Comparison of ENCODE assay signal across 8 mouse cellular contexts in the genomic region with DNA sequence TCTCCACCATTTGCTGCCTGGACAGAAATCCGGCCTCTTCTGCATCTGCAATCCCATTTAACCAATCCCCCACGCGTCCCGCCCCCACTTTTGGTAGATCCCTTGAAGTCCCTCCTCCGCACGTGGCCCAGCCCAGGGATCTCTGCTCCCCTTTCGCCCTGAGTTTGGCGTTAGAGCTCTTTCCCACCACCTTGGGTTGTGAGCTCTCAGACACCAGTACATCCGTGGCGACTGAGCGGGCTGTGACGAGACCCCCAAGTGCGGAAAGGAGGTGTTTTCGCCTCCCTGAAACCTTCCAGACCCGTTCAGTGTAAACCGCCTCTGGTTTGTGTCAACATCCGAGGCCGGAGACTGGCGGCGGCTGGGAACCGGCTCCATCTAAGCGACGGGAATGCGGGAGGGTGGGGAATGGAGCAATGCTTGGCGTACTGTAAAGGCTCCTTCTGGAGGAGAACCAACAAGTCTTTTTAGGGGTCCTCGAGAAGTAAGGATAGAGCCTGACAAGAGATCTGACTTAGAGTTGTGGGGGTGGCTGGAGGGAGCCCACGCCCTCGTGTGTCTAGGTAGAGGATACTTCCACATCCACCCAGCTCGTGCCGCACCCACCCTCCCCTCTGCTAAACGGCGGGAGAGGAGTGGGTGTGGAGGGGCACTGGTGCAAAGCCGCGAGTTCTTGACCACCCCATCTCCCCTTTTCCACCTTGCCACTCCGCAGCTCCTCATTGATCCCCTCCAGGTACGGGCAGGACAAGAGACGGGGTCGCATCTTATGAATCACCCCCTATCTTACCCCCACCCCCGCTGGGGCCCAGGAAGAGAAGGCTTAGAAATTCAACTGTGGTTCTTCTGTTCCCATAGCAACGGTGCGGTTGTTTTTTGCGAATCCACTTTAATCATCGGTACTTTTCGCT. TPM values are rescaled to one million over a fixed set of nuclear protein-coding genes. Genes with fewer than 3 reads are reported as not detected.
A peak's percentile ranks its signal among the peaks of the same experiment; 100 is the strongest.
DNase-seq lines count a peak whose midpoint lies in the region; ATAC-seq and TF ChIP-seq lines count a peak whose summit lies in the region.

TSS of gene Hpcal4 (plus strand) at position 900 of the 911 bp plus-strand sequence.

- H3K4me3 ChIP-seq in cortical plate, adult 2 months (ENCODE audit: insufficient read depth, low read length) = peak within 1 kb of the TSS; percentile 62
- H3K4me3 ChIP-seq in heart, embryonic 14.5 days (ENCODE audit: control insufficient read depth in 1 of 2, insufficient read depth in 1 of 2, low read depth in 1 of 2, low read length in 2 of 2) = peak within 1 kb of the TSS; percentile 45 to 46
- peak within 1 kb of the TSS; percentile 67 for H3K4me3 ChIP-seq in layer of hippocampus, adult 2 months
- peak within 1 kb of the TSS; percentile 32 for H3K4me3 ChIP-seq in liver, embryonic 16.5 days (ENCODE audit: low read depth, low read length)

- no peaks in the 10 kb centered on the region for H3K36me3 ChIP-seq in heart, embryonic 14.5 days (ENCODE audit: control insufficient read depth, insufficient read depth, low read length)
- H3K36me3 ChIP-seq in liver, embryonic 16.5 days (ENCODE audit: control insufficient read depth, insufficient read depth) = no peaks in the 10 kb centered on the region

- TF ChIP-seq CTCF in cortical plate, adult 2 months (IDR thresholded peaks at IDR 0.05; ENCODE audit: extremely low read depth, insufficient read depth, low read length) = no peak
- no peak for TF ChIP-seq CTCF in layer of hippocampus, adult 2 months (conservative IDR thresholded peaks at IDR 0.05)

- H3K9me3 ChIP-seq in heart, embryonic 14.5 days (ENCODE audit: control insufficient read depth, low read length) = no peaks in the 10 kb centered on the region
- H3K9me3 ChIP-seq in liver, embryonic 16.5 days (replicated peaks; ENCODE audit: control insufficient read depth, low read length) = no peaks in the 10 kb centered on the region

- under 1% methylated on average over 41 of the region's 44 CpGs for WGBS in heart, embryonic 14.5 days
- 2% methylated on average over 44 of the region's 44 CpGs for WGBS in liver, embryonic 16.5 days (ENCODE audit: insufficient replicate concordance)

- H3K27me3 ChIP-seq in heart, embryonic 14.5 days (ENCODE audit: control insufficient read depth, insufficient read depth, low read length) = peaks cover 81% of the 10 kb centered on the region
- H3K27me3 ChIP-seq in liver, embryonic 16.5 days (ENCODE audit: control insufficient read depth, insufficient read depth, low read depth, low read length) = peaks cover 55% of the 10 kb centered on the region

- H3K4me2 ChIP-seq in heart, embryonic 14.5 days (ENCODE audit: low read length) = peak within 1 kb of the TSS; percentile 79
- H3K4me2 ChIP-seq in liver, embryonic 16.5 days (ENCODE audit: low read depth, low read length) = peak within 1 kb of the TSS; percentile 50

- H3K27ac ChIP-seq in cortical plate, adult 2 months (ENCODE audit: insufficient read depth, low read length) = peak within 1 kb of the TSS; percentile 53
- H3K27ac ChIP-seq in heart, embryonic 14.5 days (replicated peaks in 1 of 2; ENCODE audit: control insufficient read depth in 1 of 2, insufficient read depth in 1 of 2, low read depth in 2 of 2, low read length in 2 of 2) = no peak within 1 kb of the TSS
- H3K27ac ChIP-seq in layer of hippocampus, adult 2 months = peak within 1 kb of the TSS; percentile 97
- no peak within 1 kb of the TSS for H3K27ac ChIP-seq in liver, embryonic 16.5 days (ENCODE audit: low read length)

- H3K4me1 ChIP-seq in cortical plate, adult 2 months (ENCODE audit: control insufficient read depth, insufficient read depth, low read length) = peaks cover 6% of the 10 kb centered on the region; the same call in 1 of the 2 replicates
- peaks cover 12 to 13% of the 10 kb centered on the region in 2 experiments for H3K4me1 ChIP-seq in heart, embryonic 14.5 days (ENCODE audit: control insufficient read depth in 2 of 2, insufficient read depth in 2 of 2, low read length in 2 of 2)
- no peaks in the 10 kb centered on the region for H3K4me1 ChIP-seq in liver, embryonic 16.5 days (ENCODE audit: control insufficient read depth, low read depth, low read length)

- 0 out of 2 replicates have a peak, but pooled peaks have one; percentile 17 for TF ChIP-seq POLR2A in cortical plate, adult 2 months (IDR thresholded peaks at IDR 0.05; ENCODE audit: extremely low read depth, insufficient read depth, low read length)

- peak; percentile 22 for DNase-seq in thymus, postnatal 0 days (ENCODE audit: low spot score)
- DNase-seq in thymus, postnatal 25 days = no peak
- DNase-seq in layer of hippocampus, adult 2 months (ENCODE audit: low spot score in 2 of 2) = peak in 1 of 2 experiments; percentile 48
- DNase-seq in ovary, postnatal 36 days (ENCODE audit: low spot score) = peak; percentile 46
- DNase-seq in spleen, postnatal 4 days (ENCODE audit: low spot score in 2 of 2) = no peak

- ATAC-seq in heart, embryonic 14.5 days (ENCODE audit: insufficient number of reproducible peaks, insufficient read depth, low FRiP score, low read depth) = peak; percentile 24; the same call in 1 of the 2 replicates
- no peak for ATAC-seq in liver, embryonic 16.5 days (ENCODE audit: low read depth)

- H3K9ac ChIP-seq in heart, embryonic 14.5 days (ENCODE audit: low read length) = peak within 1 kb of the TSS; percentile 54; the same call in 1 of the 2 replicates
- no peak within 1 kb of the TSS for H3K9ac ChIP-seq in liver, embryonic 16.5 days (ENCODE audit: low read depth, low read length)

RNA-seq across cellular contexts. Expression of gene Hpcal4, which starts in this region (rescaled TPM):
- 0.30 and 0.41 TPM in 2 replicates for polyA plus RNA-seq in thymus, postnatal 0 days (2015; fragmentation: Nextera tagmentation; extraction: Ambion mirVana)
- polyA plus RNA-seq in cortical plate, adult 2 months (2012; rRNA removed) = 562 and 609 TPM in 2 replicates
- polyA plus RNA-seq in heart, embryonic 14.5 days (2014; fragmentation: Nextera tagmentation; extraction: Ambion mirVana) = 1.0 and 1.1 TPM in 2 replicates
- 100 to 1,000 TPM; 493 to 508 TPM for total RNA-seq in layer of hippocampus, adult 2 months (2021)
- not detected in 2 replicates for polyA plus RNA-seq in liver, embryonic 16.5 days (2015; fragmentation: Nextera tagmentation; extraction: Ambion mirVana)

Comparison
In these comparisons a context has a peak if more than half of its experiments do, and no peak if none do; other contexts are left out.
1. RNA of gene Hpcal4 (polyA plus RNA-seq): 562 to 609 TPM in cortical plate, adult 2 months; 1.0 to 1.1 TPM in heart, embryonic 14.5 days, 0.30 to 0.41 TPM in thymus, postnatal 0 days and not detected in liver, embryonic 16.5 days; every median in the first group is over 100 times any median in the second.
2. Peak in DNase-seq in thymus, postnatal 0 days; RNA of the gene not detected or under 1 TPM.
3. H3K27ac ChIP-seq: peak in cortical plate, adult 2 months (single experiment) and layer of hippocampus, adult 2 months (single experiment); none in heart, embryonic 14.5 days (0 of 2) and liver, embryonic 16.5 days (single experiment).
4. Peak in every context shown above with its lines, with median percentiles within 50 percentile points of each other: H3K4me3 ChIP-seq.